8 mouse cellular contexts compared by ENCODE assay signal in the genomic region with DNA sequence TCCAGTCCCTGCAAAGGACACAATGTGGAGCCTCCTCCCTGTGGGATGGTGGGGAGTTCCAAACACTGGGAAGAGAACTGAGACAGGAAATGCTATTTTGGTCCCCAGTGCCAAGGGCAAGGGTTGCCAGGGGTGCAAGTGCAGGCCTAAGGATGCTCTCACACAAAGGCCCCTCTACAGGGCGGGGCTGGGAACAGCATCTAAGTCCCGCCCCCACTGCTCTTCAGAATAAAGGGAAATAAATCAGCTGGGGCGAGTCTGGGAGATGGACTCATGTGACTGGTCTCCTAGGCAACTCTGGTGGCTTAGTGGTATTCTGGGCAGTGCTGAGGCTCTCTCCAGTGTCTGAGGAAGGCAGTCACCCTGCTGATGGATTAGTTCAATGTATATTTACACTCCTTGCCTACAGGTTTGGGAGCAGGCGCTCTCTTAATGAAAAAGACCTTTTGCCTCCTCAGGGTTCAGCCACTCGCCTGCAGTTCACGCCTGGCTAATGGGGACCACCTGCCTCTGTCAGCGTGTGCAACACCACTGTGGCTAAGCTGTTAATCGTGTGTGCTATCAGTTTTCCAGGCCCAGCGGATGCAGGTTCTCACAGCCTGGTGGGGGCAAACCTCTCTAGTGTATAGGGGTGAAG. TPM values are rescaled to one million over a fixed set of nuclear protein-coding genes. Genes with fewer than 3 reads are reported as not detected.
DNase-seq lines count a peak whose midpoint lies in the region; ATAC-seq and TF ChIP-seq lines count a peak whose summit lies in the region.

No protein-coding gene starts in this region.

- H3K4me3 ChIP-seq in forebrain, embryonic 13.5 days, result no peak overlapping the region
- peak overlapping the region; percentile 23; the same call in 1 of the 2 replicates for H3K4me3 ChIP-seq in layer of hippocampus, adult 2 months
- no peak overlapping the region for H3K4me3 ChIP-seq in lung, embryonic 15.5 days

- no peaks in the 10 kb centered on the region for H3K9me3 ChIP-seq in forebrain, embryonic 13.5 days (replicated peaks)
- H3K9me3 ChIP-seq in lung, embryonic 15.5 days, result no peaks in the 10 kb centered on the region

- H3K4me2 ChIP-seq in forebrain, embryonic 13.5 days, result peak overlapping the region; percentile 44
- H3K4me2 ChIP-seq in lung, embryonic 15.5 days, result peak overlapping the region; percentile 5; the same call in 1 of the 2 replicates

- peak; percentile 65 for DNase-seq in 416B (ENCODE audit: low read depth)
- DNase-seq in adrenal gland, postnatal 10 days, result peak; percentile 61
- DNase-seq in layer of hippocampus, adult 2 months (ENCODE audit: low spot score in 2 of 2), result peak; percentile 62 to 85
- DNase-seq in retina, embryonic 14.5 days (ENCODE audit: low spot score), result peak; percentile 87

- WGBS in forebrain, embryonic 13.5 days, result 2% methylated on average over 9 of the region's 9 CpGs
- 23% methylated on average over 9 of the region's 9 CpGs for WGBS in lung, embryonic 15.5 days

- H3K27ac ChIP-seq in forebrain, embryonic 13.5 days, result peak overlapping the region; percentile 96
- peak overlapping the region; percentile 98 for H3K27ac ChIP-seq in layer of hippocampus, adult 2 months
- peak overlapping the region; percentile 42 for H3K27ac ChIP-seq in lung, embryonic 15.5 days

- H3K27me3 ChIP-seq in forebrain, embryonic 13.5 days, result no peaks in the 10 kb centered on the region
- no peaks in the 10 kb centered on the region for H3K27me3 ChIP-seq in lung, embryonic 15.5 days

- peak; percentile 29 for TF ChIP-seq CTCF in layer of hippocampus, adult 2 months (conservative IDR thresholded peaks at IDR 0.05)

- peaks cover 39% of the 10 kb centered on the region for H3K36me3 ChIP-seq in forebrain, embryonic 13.5 days (ENCODE audit: poor library complexity, severe bottlenecking)
- peaks cover 42% of the 10 kb centered on the region for H3K36me3 ChIP-seq in lung, embryonic 15.5 days

- H3K4me1 ChIP-seq in forebrain, embryonic 13.5 days, result peaks cover 75% of the 10 kb centered on the region
- H3K4me1 ChIP-seq in lung, embryonic 15.5 days, result peaks cover 57% of the 10 kb centered on the region

- peak; percentile 92 for ATAC-seq in forebrain, embryonic 13.5 days
- peak; percentile 20 to 26; a peak in 1 of 4 replicates for ATAC-seq in hematopoietic stem cell, adult 5-6 weeks (replicated peaks in 1 of 2; ENCODE audit: insufficient read depth in 1 of 2, low FRiP score in 2 of 2, low TSS enrichment in 1 of 2, low read depth in 1 of 2, poor library complexity in 2 of 2, severe bottlenecking in 2 of 2)
- ATAC-seq in lung, embryonic 15.5 days (ENCODE audit: borderline replicate concordance, extremely low read depth, low FRiP score, low TSS enrichment), result peak; percentile 47
- no peak for ATAC-seq in activated CD4-positive, CD25-positive, alpha-beta regulatory T cell, adult 4 months

- peak overlapping the region; percentile 62 for H3K9ac ChIP-seq in forebrain, embryonic 13.5 days
- no peak overlapping the region for H3K9ac ChIP-seq in lung, embryonic 15.5 days

RNA-seq across cellular contexts. Expression of gene Elmo2, which starts 9.3 kb away (rescaled TPM):
- total RNA-seq in adrenal gland, postnatal 10 days (2021), result 10 to 100 TPM; 27.0 to 34.7 TPM
- 90.5 and 101 TPM in 2 replicates for polyA plus RNA-seq in forebrain, embryonic 13.5 days (2015; fragmentation: Nextera tagmentation; extraction: Ambion mirVana)
- 24.3 and 27.3 TPM in 2 replicates for total RNA-seq in hematopoietic stem cell, adult 5-6 weeks (2017)
- total RNA-seq in layer of hippocampus, adult 2 months (2021), result 100 to 1,000 TPM; 200 to 202 TPM
- polyA plus RNA-seq in lung, embryonic 15.5 days (2015; fragmentation: Nextera tagmentation; extraction: Ambion mirVana), result 75.7 and 77.3 TPM in 2 replicates
- polyA plus RNA-seq in activated CD4-positive, CD25-positive, alpha-beta regulatory T cell, adult 4 months (2017; shearing (Covaris generic)), result 10 to 100 TPM; 30.4 to 35.4 TPM

RNA-seq across cellular contexts. Expression of gene Slc35c2, which starts 29.3 kb away (rescaled TPM):
- 10 to 100 TPM; 33.0 to 34.1 TPM for total RNA-seq in adrenal gland, postnatal 10 days (2021)
- polyA plus RNA-seq in forebrain, embryonic 13.5 days (2015; fragmentation: Nextera tagmentation; extraction: Ambion mirVana), result 63.8 and 67.2 TPM in 2 replicates
- 57.6 and 62.2 TPM in 2 replicates for total RNA-seq in hematopoietic stem cell, adult 5-6 weeks (2017)
- 10 to 100 TPM; 94.6 to 98.4 TPM for total RNA-seq in layer of hippocampus, adult 2 months (2021)
- polyA plus RNA-seq in lung, embryonic 15.5 days (2015; fragmentation: Nextera tagmentation; extraction: Ambion mirVana), result 48.0 and 48.7 TPM in 2 replicates
- polyA plus RNA-seq in activated CD4-positive, CD25-positive, alpha-beta regulatory T cell, adult 4 months (2017; shearing (Covaris generic)), result 10 to 100 TPM; 31.1 to 45.6 TPM

RNA-seq across cellular contexts. Expression of gene Zfp663, which starts 51.6 kb away (rescaled TPM):
- total RNA-seq in adrenal gland, postnatal 10 days (2021), result not detected
- 5.7 and 6.1 TPM in 2 replicates for polyA plus RNA-seq in forebrain, embryonic 13.5 days (2015; fragmentation: Nextera tagmentation; extraction: Ambion mirVana)
- total RNA-seq in hematopoietic stem cell, adult 5-6 weeks (2017), result not detected in 2 replicates
- total RNA-seq in layer of hippocampus, adult 2 months (2021), result under 1 TPM in 1 of 2 experiments, not detected in 1; 0.20 TPM
- 1.1 and 2.2 TPM in 2 replicates for polyA plus RNA-seq in lung, embryonic 15.5 days (2015; fragmentation: Nextera tagmentation; extraction: Ambion mirVana)
- polyA plus RNA-seq in activated CD4-positive, CD25-positive, alpha-beta regulatory T cell, adult 4 months (2017; shearing (Covaris generic)), result not detected

Comparison
In these comparisons a context has a peak if more than half of its experiments do, and no peak if none do; other contexts are left out.
1. H3K27ac ChIP-seq: peak in every context shown above with its lines; median percentile 98 in layer of hippocampus, adult 2 months; 96 in forebrain, embryonic 13.5 days; 42 in lung, embryonic 15.5 days.